Comparison of ENCODE assay signal across 8 mouse cellular contexts in genomic region chr12:118300754-118301071, GRCm38 (mm10). TPM values are rescaled to one million over a fixed set of nuclear protein-coding genes. Genes with fewer than 3 reads are reported as not detected.
DNase-seq lines count a peak whose midpoint lies in the region; ATAC-seq lines count a peak whose summit lies in the region.

No protein-coding gene starts in this region.

- H3K27ac ChIP-seq in limb, embryonic 13.5 days: peak overlapping the region; percentile 94
- H3K27ac ChIP-seq in stomach, embryonic 14.5 days (ENCODE audit: low read length): peak overlapping the region; percentile 93

- no peak for ATAC-seq in megakaryocyte, adult 5-6 weeks (ENCODE audit: poor library complexity, severe bottlenecking)
- peak; percentile 74 for ATAC-seq in limb, embryonic 13.5 days (ENCODE audit: low FRiP score, low read depth)
- ATAC-seq in stomach, embryonic 14.5 days (ENCODE audit: insufficient number of reproducible peaks, insufficient read depth, low FRiP score, low read depth): peak; percentile 68; the same call in 1 of the 2 replicates

- peak overlapping the region; percentile 98 for H3K4me3 ChIP-seq in megakaryocyte, embryonic 14.5 days (replicated peaks)
- peak overlapping the region; percentile 85 for H3K4me3 ChIP-seq in limb, embryonic 13.5 days
- H3K4me3 ChIP-seq in stomach, embryonic 14.5 days (ENCODE audit: low read depth, low read length): peak overlapping the region; percentile 90

- peak; percentile 91 for DNase-seq in cerebellum, adult 9-10 months
- DNase-seq in cerebellum, postnatal 25 days: no peak
- DNase-seq in spleen, postnatal 14 days (ENCODE audit: low spot score in 2 of 2): no peak
- no peak for DNase-seq in left cerebral cortex, adult 8-10 months (ENCODE audit: low spot score in 2 of 2)

- no peaks in the 10 kb centered on the region for H3K9me3 ChIP-seq in megakaryocyte, embryonic 14.5 days
- no peaks in the 10 kb centered on the region for H3K9me3 ChIP-seq in limb, embryonic 13.5 days
- no peaks in the 10 kb centered on the region for H3K9me3 ChIP-seq in stomach, embryonic 14.5 days (ENCODE audit: control insufficient read depth, low read depth, low read length)

- H3K27me3 ChIP-seq in megakaryocyte, embryonic 14.5 days (replicated peaks): no peaks in the 10 kb centered on the region
- no peaks in the 10 kb centered on the region for H3K27me3 ChIP-seq in limb, embryonic 13.5 days
- no peaks in the 10 kb centered on the region for H3K27me3 ChIP-seq in stomach, embryonic 14.5 days (ENCODE audit: control insufficient read depth, insufficient read depth, low read length)

- peaks cover 47% of the 10 kb centered on the region for H3K4me1 ChIP-seq in megakaryocyte, embryonic 14.5 days
- peaks cover 36% of the 10 kb centered on the region for H3K4me1 ChIP-seq in limb, embryonic 13.5 days
- peaks cover 19% of the 10 kb centered on the region; the same call in 1 of the 2 replicates for H3K4me1 ChIP-seq in stomach, embryonic 14.5 days (ENCODE audit: control insufficient read depth, insufficient read depth, low read length)

- peaks cover 16% of the 10 kb centered on the region for H3K36me3 ChIP-seq in megakaryocyte, embryonic 14.5 days (replicated peaks; ENCODE audit: low read length)
- H3K36me3 ChIP-seq in limb, embryonic 13.5 days: peaks cover 6% of the 10 kb centered on the region
- H3K36me3 ChIP-seq in stomach, embryonic 14.5 days (ENCODE audit: control insufficient read depth, insufficient read depth, low read length): no peaks in the 10 kb centered on the region

- WGBS in limb, embryonic 13.5 days: 0% methylated on average over 13 of the region's 13 CpGs
- 0% methylated on average over 9 of the region's 13 CpGs for WGBS in stomach, embryonic 14.5 days

- peak overlapping the region; percentile 61 for H3K4me2 ChIP-seq in limb, embryonic 13.5 days (replicated peaks)
- peak overlapping the region; percentile 47 for H3K4me2 ChIP-seq in stomach, embryonic 14.5 days (replicated peaks; ENCODE audit: low read depth, low read length)

- peak overlapping the region; percentile 79 for H3K9ac ChIP-seq in limb, embryonic 13.5 days
- H3K9ac ChIP-seq in stomach, embryonic 14.5 days (replicated peaks; ENCODE audit: low read depth, low read length): peak overlapping the region; percentile 47; the same call in 1 of the 2 replicates

RNA-seq across cellular contexts. Expression of gene Sp4, which starts 0.5 kb away (rescaled TPM):
- 2.6 TPM in 1 of 2 replicates, not detected in the other for polyA plus RNA-seq in megakaryocyte, embryonic 14.5 days (2012; ENCODE audit: insufficient read depth, low replicate concordance)
- total RNA-seq in megakaryocyte, adult 5-6 weeks (2015): 17.3 and 18.9 TPM in 2 replicates
- 13.7 and 16.7 TPM in 2 replicates for total RNA-seq in megakaryocyte, adult 5-6 weeks (2017)
- polyA plus RNA-seq in limb, embryonic 13.5 days (2015; fragmentation: Nextera tagmentation; extraction: Ambion mirVana): 9.9 and 10.2 TPM in 2 replicates
- polyA plus RNA-seq in stomach, embryonic 14.5 days (2014; fragmentation: Nextera tagmentation; extraction: Ambion mirVana): 9.5 and 11.1 TPM in 2 replicates
- 10 to 100 TPM; 28.0 to 35.5 (median 31.6) TPM for total RNA-seq in left cerebral cortex, adult 8-10 months (2022)
